Mouse (Mus musculus) midbrain, embryonic 11.5 days (tissue): ENCODE results near the gene Rapgef1. TPM values are rescaled to one million over a fixed set of nuclear protein-coding genes. Genes with fewer than 3 reads are reported as not detected.

ENCODE experiments used
- ATAC-seq: fragments of 200-750 bp; cut with Nextera tagmentation; 2 replicates; pipeline ENCODE4 v1.8.0; 2017; ENCODE audit warnings: moderate TSS enrichment, moderate library complexity; ENCODE audit not compliant: low FRiP score
- DNase-seq: peaks from one replicate; pipeline ENCODE4 v3.0.0; 2015; ENCODE audit warnings: low spot score; ENCODE audit errors: missing footprints
- H3K27ac ChIP-seq: fragments of 300-500 bp; sonication (generic); 2 replicates; pipeline ENCODE4 v1.5.1; 2014; ENCODE audit warnings: low read depth, low read length
- H3K27me3 ChIP-seq: fragments of 300-500 bp; sonication (generic); 2 replicates; pipeline ENCODE4 v1.6.1; 2014; ENCODE audit warnings: mild to moderate bottlenecking, low read length, moderate library complexity, mixed read lengths; ENCODE audit not compliant: control insufficient read depth, insufficient read depth
- H3K36me3 ChIP-seq: fragments of 300-500 bp; sonication (generic); 2 replicates; pipeline ENCODE4 v1.6.1; 2014; ENCODE audit warnings: mild to moderate bottlenecking, low read length, moderate library complexity, mixed read lengths; ENCODE audit not compliant: control insufficient read depth, insufficient read depth
- H3K4me1 ChIP-seq: fragments of 300-500 bp; sonication (generic); 2 replicates; pipeline ENCODE4 v1.6.1; 2014; ENCODE audit warnings: low read length; ENCODE audit not compliant: control insufficient read depth, insufficient read depth
- H3K4me2 ChIP-seq: fragments of 300-500 bp; sonication (generic); 2 replicates; pipeline ENCODE4 v1.6.1; 2014; ENCODE audit warnings: mild to moderate bottlenecking, moderate library complexity
- H3K4me3 ChIP-seq: fragments of 300-500 bp; sonication (generic); 2 replicates; pipeline ENCODE4 v1.5.1; 2014; ENCODE audit warnings: low read depth, low read length
- H3K9ac ChIP-seq: fragments of 300-500 bp; sonication (generic); 2 replicates; pipeline ENCODE4 v1.6.1; 2014; ENCODE audit warnings: low read length
- H3K9me3 ChIP-seq: fragments of 300-500 bp; sonication (generic); 2 replicates; pipeline ENCODE4 v1.6.1; 2016; ENCODE audit warnings: low read length; ENCODE audit not compliant: control insufficient read depth
- WGBS: fragments of 180-500 bp; shearing (Covaris S2); extraction: QIAGEN DNeasy Blood & Tissue Kit; methylation state at CpG from one replicate; pipeline ENCODE4 v1.1.7; 2014; 5-methylcytosine and 5-hydroxymethylcytosine counted together
- polyA plus RNA-seq: library from polyadenylated mRNA; unstranded; fragments of >200 nt; fragmentation: Nextera tagmentation; extraction: Ambion mirVana; gene quantifications from 2 replicates; pipeline ENCODE4 v1.2.1, GENCODE M21; 2014

Rapgef1 gene
- polyA plus RNA-seq, 1 experiment from 2014 or later, result 15.6 TPM

DNA sequence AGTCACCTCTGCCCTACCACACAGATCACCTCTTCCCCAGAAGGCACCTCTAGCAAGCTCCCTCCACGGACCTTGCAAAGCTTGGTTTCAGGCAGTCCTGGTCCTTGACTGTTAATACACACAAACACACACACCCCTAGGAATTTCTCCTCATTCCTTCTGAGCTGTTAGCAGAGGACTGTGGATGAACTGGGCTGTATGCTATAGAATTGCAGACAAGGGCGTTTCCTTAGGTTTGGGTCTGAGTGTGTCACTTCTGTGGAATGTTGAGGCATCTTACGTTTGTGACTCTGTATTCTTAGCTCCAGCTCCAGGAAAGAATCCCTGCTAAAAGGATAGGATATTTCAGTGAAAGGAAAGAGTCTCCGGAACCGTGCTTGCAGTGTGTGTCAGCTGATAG is 92.4 kb downstream of the Rapgef1 start:
- H3K4me2 ChIP-seq, result no peak overlapping the region
- H3K27me3 ChIP-seq, result no peaks in the 10 kb centered on the region
- DNase-seq (no peak), ATAC-seq (no peak)
- WGBS, result 87% methylated on average over 5 of the region's 5 CpGs
- H3K9me3 ChIP-seq, result no peaks in the 10 kb centered on the region
- H3K27ac ChIP-seq, result no peak overlapping the region
- no peak overlapping the region for H3K9ac ChIP-seq
- peaks cover 7% of the 10 kb centered on the region for H3K36me3 ChIP-seq
- H3K4me3 ChIP-seq, result no peak overlapping the region
- H3K4me1 ChIP-seq, result no peaks in the 10 kb centered on the region

DNA sequence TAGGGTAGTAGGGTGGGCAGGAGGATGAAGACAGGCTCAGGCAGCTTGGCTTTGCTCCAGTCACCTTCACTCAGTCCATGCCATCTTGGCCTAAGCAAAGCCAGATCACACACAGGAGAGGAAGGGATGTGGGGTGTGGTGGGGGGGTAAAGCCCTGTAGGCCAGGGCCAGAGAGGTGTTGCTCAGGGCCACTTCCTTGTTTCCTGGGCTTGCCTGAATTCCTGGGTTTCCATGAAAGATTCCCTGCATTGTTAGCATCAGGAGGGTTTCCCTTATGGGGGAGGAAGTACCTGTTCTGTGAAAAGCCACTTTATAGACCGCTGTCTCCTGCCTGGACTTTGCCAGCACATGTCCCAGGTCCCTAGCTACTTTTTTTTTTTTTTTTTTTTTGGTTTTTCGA is 94.0 kb downstream of the Rapgef1 start:
- H3K27ac ChIP-seq, result no peak overlapping the region
- H3K9me3 ChIP-seq, result no peaks in the 10 kb centered on the region
- H3K4me2 ChIP-seq, result no peak overlapping the region
- H3K27me3 ChIP-seq, result no peaks in the 10 kb centered on the region
- no peak overlapping the region for H3K4me3 ChIP-seq
- no peak overlapping the region for H3K9ac ChIP-seq
- no peak for ATAC-seq
- 95% methylated on average over 1 of the region's 2 CpGs for WGBS
- no peak for DNase-seq
- no peaks in the 10 kb centered on the region for H3K4me1 ChIP-seq
- peaks cover 4% of the 10 kb centered on the region; the same call in 1 of the 2 replicates for H3K36me3 ChIP-seq

DNA sequence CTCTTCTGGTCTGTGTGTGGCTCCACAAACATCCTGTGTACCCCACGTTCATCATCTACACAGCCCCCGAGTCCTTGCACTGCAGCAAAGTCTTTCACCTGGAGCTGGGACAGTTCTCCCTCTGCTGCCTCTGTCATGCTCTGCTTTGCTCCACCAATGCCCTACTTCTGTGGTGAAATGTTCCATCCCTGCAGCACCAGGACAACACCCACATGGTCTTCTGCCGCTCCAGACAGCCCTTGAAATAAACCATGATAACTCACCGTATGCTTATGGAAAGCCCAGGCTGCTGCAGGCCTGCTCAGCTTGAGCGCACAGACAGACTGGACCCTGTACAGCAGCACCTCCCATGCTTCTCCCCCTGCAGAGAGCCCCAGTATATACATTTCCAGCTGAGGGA is 94.6 kb downstream of the Rapgef1 start:
- Histone ChIP-seq H3K4me3 (no peak overlapping the region), H3K4me1 (no peaks in the 10 kb centered on the region), H3K27me3 (no peaks in the 10 kb centered on the region), H3K9ac (no peak overlapping the region), H3K9me3 (no peaks in the 10 kb centered on the region), H3K27ac (no peak overlapping the region), H3K36me3 (peaks cover 2% of the 10 kb centered on the region; the same call in 1 of the 2 replicates), H3K4me2 (no peak overlapping the region)
- WGBS, result 91% methylated on average over 5 of the region's 5 CpGs
- DNase-seq (no peak), ATAC-seq (no peak)

DNA sequence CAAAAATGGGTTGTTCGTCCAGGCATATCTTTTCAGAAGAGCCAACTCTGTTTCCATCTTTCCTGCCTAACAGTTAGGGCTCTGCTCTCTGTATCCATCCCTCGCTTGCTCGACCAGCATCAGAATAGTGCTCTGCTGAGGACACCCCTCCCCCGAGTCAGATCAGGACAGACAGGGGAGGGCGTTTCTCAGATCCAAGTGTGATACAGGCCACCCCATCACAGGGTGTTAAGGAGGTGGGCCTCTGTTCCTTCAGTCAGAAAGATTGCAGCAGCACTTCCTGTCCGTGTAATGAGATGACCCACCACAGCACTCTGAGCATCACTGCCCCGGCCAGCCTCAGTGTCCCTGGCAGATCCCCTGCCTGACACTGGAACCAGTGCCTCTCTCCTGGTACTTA is 96.6 kb downstream of the Rapgef1 start:
- H3K27me3 ChIP-seq, result no peaks in the 10 kb centered on the region
- no peaks in the 10 kb centered on the region for H3K4me1 ChIP-seq
- H3K4me2 ChIP-seq, result no peak overlapping the region
- no peaks in the 10 kb centered on the region for H3K9me3 ChIP-seq
- ATAC-seq (no peak), DNase-seq (no peak)
- no peak overlapping the region for H3K27ac ChIP-seq
- H3K4me3 ChIP-seq, result no peak overlapping the region
- H3K36me3 ChIP-seq, result no peaks in the 10 kb centered on the region
- no peak overlapping the region for H3K9ac ChIP-seq
- 41% methylated on average over 7 of the region's 7 CpGs for WGBS

DNA sequence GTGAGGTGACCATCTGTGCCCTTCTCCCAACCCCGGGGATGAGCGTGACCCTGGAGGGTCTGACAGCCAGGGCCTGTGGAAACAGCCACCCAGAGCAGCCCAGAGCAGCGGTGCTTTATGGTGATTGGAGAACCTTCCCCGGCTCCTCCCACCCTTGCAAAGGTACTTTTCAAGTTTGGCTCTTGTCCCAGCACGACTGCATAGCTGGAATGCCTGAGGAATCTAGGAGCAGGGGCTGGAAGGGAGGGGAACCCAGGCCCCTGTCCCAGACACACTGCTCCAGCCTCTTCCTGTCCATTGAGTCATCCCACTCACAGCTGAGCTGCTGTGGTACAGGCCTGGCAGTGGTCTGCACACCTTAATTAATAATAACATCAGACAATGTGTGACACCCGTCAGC is 97.2 kb downstream of the Rapgef1 start:
- Histone ChIP-seq H3K27ac (no peak overlapping the region), H3K4me1 (no peaks in the 10 kb centered on the region), H3K9me3 (no peaks in the 10 kb centered on the region), H3K4me3 (no peak overlapping the region), H3K9ac (no peak overlapping the region), H3K36me3 (no peaks in the 10 kb centered on the region), H3K4me2 (no peak overlapping the region), H3K27me3 (no peaks in the 10 kb centered on the region)
- DNase-seq (peak; percentile 89), ATAC-seq (no peak)
- WGBS, result 17% methylated on average over 6 of the region's 6 CpGs

DNA sequence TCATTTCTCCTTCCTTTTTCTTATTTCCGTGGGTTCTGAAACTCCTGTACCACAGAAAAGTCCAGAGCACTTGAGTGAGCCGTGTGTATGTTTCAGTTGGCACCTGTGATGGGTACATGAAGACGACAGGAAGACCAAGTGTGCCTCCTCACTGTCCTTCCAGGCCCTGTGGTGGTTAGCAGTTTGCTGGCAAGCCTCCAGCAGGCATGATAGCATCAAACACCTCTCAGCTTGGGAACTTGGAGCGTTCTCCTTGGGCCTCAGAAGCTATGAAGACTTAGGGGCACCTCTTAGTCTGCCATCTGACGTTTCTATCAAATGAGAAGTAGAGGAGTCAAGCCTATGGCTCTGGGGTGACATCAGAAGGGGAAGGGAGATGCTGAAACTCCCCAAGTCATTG is 99.1 kb downstream of the Rapgef1 start:
- no peaks in the 10 kb centered on the region for H3K36me3 ChIP-seq
- no peaks in the 10 kb centered on the region for H3K27me3 ChIP-seq
- H3K9me3 ChIP-seq, result no peaks in the 10 kb centered on the region
- H3K9ac ChIP-seq, result no peak overlapping the region
- WGBS, result 87% methylated on average over 5 of the region's 5 CpGs
- ATAC-seq, result no peak
- no peak overlapping the region for H3K27ac ChIP-seq
- H3K4me3 ChIP-seq, result no peak overlapping the region
- no peak overlapping the region for H3K4me2 ChIP-seq
- H3K4me1 ChIP-seq, result no peaks in the 10 kb centered on the region
- DNase-seq, result no peak

DNA sequence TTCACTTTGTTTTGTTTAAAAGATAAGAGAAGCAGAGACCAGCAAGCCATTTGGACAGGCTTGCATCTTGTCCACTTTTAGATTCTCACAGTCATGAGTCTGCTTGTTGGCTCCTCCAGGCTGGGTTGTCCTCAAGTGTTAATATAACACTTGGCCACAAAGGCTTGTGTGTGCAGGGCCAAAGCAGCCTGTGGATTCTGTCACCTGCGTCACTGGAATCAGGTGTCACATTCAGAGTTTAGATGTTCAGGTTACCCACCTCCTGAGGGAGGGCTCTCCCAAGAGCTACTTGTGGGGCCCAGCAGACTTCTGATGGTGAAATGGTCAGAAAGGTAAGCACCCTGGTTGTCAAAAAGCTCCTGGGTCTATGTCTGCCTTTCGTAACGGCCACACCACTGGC is 103.6 kb downstream of the Rapgef1 start:
- 99% methylated on average over 3 of the region's 3 CpGs for WGBS
- ATAC-seq, result no peak
- Histone ChIP-seq H3K36me3 (peaks cover 5% of the 10 kb centered on the region; the same call in 1 of the 2 replicates), H3K4me2 (no peak overlapping the region), H3K27ac (no peak overlapping the region), H3K27me3 (no peaks in the 10 kb centered on the region), H3K9me3 (no peaks in the 10 kb centered on the region), H3K4me3 (no peak overlapping the region), H3K4me1 (no peaks in the 10 kb centered on the region), H3K9ac (no peak overlapping the region)
- DNase-seq, result no peak

DNA sequence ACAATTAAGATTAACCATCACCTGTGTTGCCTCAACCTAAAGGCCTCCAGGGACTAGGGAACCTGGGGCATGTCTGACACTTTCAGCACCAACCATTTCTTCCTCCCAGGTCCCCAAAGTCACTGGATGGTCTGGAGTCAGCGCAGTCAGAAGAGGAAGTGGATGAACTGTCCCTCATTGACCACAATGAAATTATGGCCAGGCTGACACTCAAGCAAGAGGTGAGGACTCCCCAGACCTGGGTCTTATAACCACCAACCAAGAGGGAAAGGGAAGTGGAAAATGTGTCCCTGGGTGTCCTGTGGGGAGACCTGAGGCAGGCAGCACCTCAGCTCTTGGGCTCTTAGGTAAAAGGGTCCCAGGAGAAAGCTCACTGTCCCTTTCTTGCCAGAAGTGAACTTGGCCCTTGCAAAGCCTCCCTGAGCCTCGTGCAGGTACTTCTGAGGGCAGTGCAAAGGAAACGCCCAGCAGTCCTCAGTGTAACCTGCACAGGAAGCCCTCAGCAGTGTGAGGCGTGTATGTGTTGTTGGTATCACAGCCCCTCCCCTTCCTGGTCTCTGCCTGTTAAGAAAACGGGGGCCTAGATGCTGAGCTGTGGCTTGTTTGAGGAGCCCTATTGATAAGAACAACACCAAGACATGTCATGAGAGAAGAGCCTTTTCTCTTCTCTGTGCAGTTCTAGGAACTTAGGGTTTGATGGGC is 105.3 kb downstream of the Rapgef1 start:
- no peak for DNase-seq
- H3K27ac ChIP-seq, result no peak overlapping the region
- no peak for ATAC-seq
- H3K9ac ChIP-seq, result no peak overlapping the region
- H3K4me1 ChIP-seq, result no peaks in the 10 kb centered on the region
- H3K36me3 ChIP-seq, result peaks cover 7% of the 10 kb centered on the region; the same call in 1 of the 2 replicates
- H3K9me3 ChIP-seq, result no peaks in the 10 kb centered on the region
- no peaks in the 10 kb centered on the region for H3K27me3 ChIP-seq
- 86% methylated on average over 5 of the region's 5 CpGs for WGBS
- no peak overlapping the region for H3K4me2 ChIP-seq
- no peak overlapping the region for H3K4me3 ChIP-seq

DNA sequence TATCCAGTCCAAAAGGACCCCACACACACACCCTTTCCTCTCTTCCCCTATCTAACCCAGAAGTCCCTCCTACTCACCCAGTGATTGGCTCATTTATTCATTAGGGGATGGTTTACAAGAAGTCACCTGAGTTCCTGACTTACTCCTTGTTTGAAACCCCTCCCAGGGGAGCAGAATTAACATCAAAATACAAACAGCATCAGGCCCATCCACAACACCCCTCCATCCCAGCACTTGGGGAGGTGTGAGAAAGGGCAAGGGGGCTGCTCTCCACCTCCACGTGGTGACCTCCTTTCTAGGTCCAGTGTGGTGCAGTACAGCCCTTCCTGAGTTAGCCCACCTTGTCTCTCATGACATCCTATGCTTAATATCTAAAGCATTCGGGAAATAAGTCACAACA is 110.0 kb downstream of the Rapgef1 start:
- no peaks in the 10 kb centered on the region for H3K4me1 ChIP-seq
- H3K27ac ChIP-seq, result no peak overlapping the region
- H3K9ac ChIP-seq, result no peak overlapping the region
- no peak for DNase-seq
- WGBS, result 50% methylated on average over 2 of the region's 2 CpGs
- peaks cover 9% of the 10 kb centered on the region; the same call in 1 of the 2 replicates for H3K36me3 ChIP-seq
- H3K9me3 ChIP-seq, result no peaks in the 10 kb centered on the region
- no peak overlapping the region for H3K4me2 ChIP-seq
- no peak for ATAC-seq
- no peaks in the 10 kb centered on the region for H3K27me3 ChIP-seq
- no peak overlapping the region for H3K4me3 ChIP-seq
